Mouse (Mus musculus) lung, adult 2 months (tissue): ENCODE results near the gene Sorbs2. TPM values are rescaled to one million over a fixed set of nuclear protein-coding genes. Genes with fewer than 3 reads are reported as not detected.
A peak's percentile ranks its signal among the peaks of the same experiment; 100 is the strongest.
"Not testable (repeated sequence)": the region's sequence is repeated elsewhere in the genome, so short reads cannot be mapped to it uniquely, and the experiment has no call there.

Experiments
- DNase-seq: peaks from one replicate; pipeline ENCODE4 v3.0.0; 2022
- H3K4me1 ChIP-seq: fragments of 200-500 bp; 2 replicates; pipeline ENCODE4 v1.6.1; 2011; ENCODE audit warnings: low read length; ENCODE audit not compliant: control insufficient read depth, insufficient read depth
- H3K4me3 ChIP-seq: fragments of 200-500 bp; replicated peaks from 2 replicates; pipeline ENCODE3; 2011; ENCODE audit warnings: low read depth, mild to moderate bottlenecking, control low read depth, low read length; ENCODE audit errors: extremely low read depth
- CTCF ChIP-seq: fragments of 200-500 bp; IDR thresholded peaks from 2 replicates; pipeline ENCODE4 v1.5.1; 2011; ENCODE audit warnings: mild to moderate bottlenecking, low read length, control low read depth; ENCODE audit not compliant: insufficient read depth
- POLR2A ChIP-seq: fragments of 200-500 bp; IDR thresholded peaks from 2 replicates; pipeline ENCODE4 v1.6.1; 2011; ENCODE audit warnings: low read depth, mild to moderate bottlenecking, control low read depth, low read length, borderline replicate concordance; ENCODE audit errors: extremely low read depth
- WGBS: fragments of 180-500 bp; shearing (Covaris S2); methylation state at CpG from one replicate; pipeline ENCODE4 v1.1.7; 2018; 5-methylcytosine and 5-hydroxymethylcytosine counted together
- polyA plus RNA-seq: library from polyadenylated mRNA; depleted of rRNA; stranded (reverse); fragments of >200 nt; gene quantifications from 2 replicates; pipeline ENCODE4 v1.2.3, GENCODE M21; 2012

Gene Sorbs2
- polyA plus RNA-seq, 1 experiment: 10.1 TPM

GRCm38 (mm10) chr8:45844097-45844885, 336.7 kb downstream of the Sorbs2 start:
- 50% methylated on average over 6 of the region's 6 CpGs for WGBS
- H3K4me3 ChIP-seq: no peak overlapping the region
- H3K4me1 ChIP-seq: no peaks in the 10 kb centered on the region
- TF ChIP-seq CTCF: no peak
- TF ChIP-seq POLR2A: no peak
- DNase-seq: no peak

- no peak for DNase-seq
Observed at GRCm38 (mm10) chr8:45844911-45845481, 337.4 kb downstream of the Sorbs2 start.

GRCm38 (mm10) chr8:45845906-45846305, 338.3 kb downstream of the Sorbs2 start:
- no peaks in the 10 kb centered on the region for H3K4me1 ChIP-seq
- no peak for DNase-seq
- no peak for TF ChIP-seq POLR2A
- H3K4me3 ChIP-seq: no peak overlapping the region
- 71% methylated on average over 4 of the region's 4 CpGs for WGBS

More at GRCm38 (mm10) chr8:45844911-45845481, 337.4 kb downstream of the Sorbs2 start:
- Histone ChIP-seq H3K4me1 (no peaks in the 10 kb centered on the region), H3K4me3 (no peak overlapping the region)
- WGBS: 41% methylated on average over 14 of the region's 14 CpGs
- no peak for TF ChIP-seq POLR2A
- TF ChIP-seq CTCF: no peak

- Histone ChIP-seq H3K4me3 (no peak overlapping the region), H3K4me1 (peaks cover 2% of the 10 kb centered on the region)
- TF ChIP-seq POLR2A (no peak), CTCF (no peak)
- WGBS: 55% methylated on average over 4 of the region's 4 CpGs
- DNase-seq: no peak
Observed at GRCm38 (mm10) chr8:45855118-45855517, 347.5 kb downstream of the Sorbs2 start.

- peaks cover 2% of the 10 kb centered on the region for H3K4me1 ChIP-seq
- H3K4me3 ChIP-seq: no peak overlapping the region
- TF ChIP-seq POLR2A (no peak), CTCF (no peak)
- no peak for DNase-seq
- 63% methylated on average over 5 of the region's 5 CpGs for WGBS
Observed at GRCm38 (mm10) chr8:45857734-45858133, 350.1 kb downstream of the Sorbs2 start.

- WGBS: 44% methylated on average over 9 of the region's 9 CpGs
- Histone ChIP-seq H3K4me3 (no peak overlapping the region), H3K4me1 (peaks cover 2% of the 10 kb centered on the region)
- no peak for TF ChIP-seq CTCF
- DNase-seq: no peak
Observed at GRCm38 (mm10) chr8:45858391-45858790, 350.8 kb downstream of the Sorbs2 start.

GRCm38 (mm10) chr8:45871587-45871986, 364.0 kb downstream of the Sorbs2 start:
- not testable (repeated sequence) for H3K4me1 ChIP-seq, H3K4me3 ChIP-seq, DNase-seq
- 50% methylated on average over 11 of the region's 11 CpGs for WGBS

- DNase-seq: no peak
- WGBS: 66% methylated on average over 7 of the region's 7 CpGs
- H3K4me3 ChIP-seq: no peak overlapping the region
Observed at GRCm38 (mm10) chr8:45872077-45872476, 364.5 kb downstream of the Sorbs2 start.

GRCm38 (mm10) chr8:45874945-45875626, 367.5 kb downstream of the Sorbs2 start:
- DNase-seq: peak; percentile 79
- 17% methylated on average over 10 of the region's 10 CpGs for WGBS
- TF ChIP-seq POLR2A (0 out of 2 replicates have a peak, but pooled peaks have one; percentile 14), CTCF (no peak)
- H3K4me1 ChIP-seq: peaks cover 6% of the 10 kb centered on the region; the same call in 1 of the 2 replicates
- H3K4me3 ChIP-seq: no peak overlapping the region

More at GRCm38 (mm10) chr8:45872077-45872476, 364.5 kb downstream of the Sorbs2 start:
- no peak for TF ChIP-seq CTCF
- TF ChIP-seq POLR2A: no peak
- peaks cover 6% of the 10 kb centered on the region; the same call in 1 of the 2 replicates for H3K4me1 ChIP-seq
